Mouse (Mus musculus) CD8-positive naive resting alpha-beta T cell, adult 2 months (primary cell): ENCODE measurements around the gene Nr1d1.
"Not testable (repeated sequence)": the region's sequence is repeated elsewhere in the genome, so short reads cannot be mapped to it uniquely, and the experiment has no call there.

Experiments
- DNase-seq, 2 experiments: peaks; one replicate each; pipeline ENCODE4 v3.0.0; 2022; ENCODE audit warnings: low read depth in 2 of 2, low spot score in 2 of 2

Gene Nr1d1

DNA sequence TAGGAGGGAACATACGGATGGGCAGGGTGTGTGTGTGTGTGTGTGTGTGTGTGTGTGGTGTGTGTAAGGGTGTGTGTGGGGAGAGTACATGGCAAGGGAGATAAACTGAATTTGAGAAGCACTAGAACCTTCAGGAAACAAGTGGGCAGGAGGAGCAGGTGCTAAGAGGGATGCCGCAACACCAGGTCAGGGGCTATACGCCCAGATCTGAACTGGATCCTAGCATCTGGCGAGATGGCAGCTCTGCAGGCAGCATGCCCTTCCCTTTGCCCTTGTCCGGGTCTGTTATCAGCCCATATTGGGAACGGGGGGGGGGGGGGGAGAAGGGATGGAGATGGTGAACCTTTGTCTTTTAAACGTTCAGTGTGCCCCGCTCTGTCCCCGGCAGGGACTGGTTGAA, 36.2 kb downstream of the Nr1d1 start:
- DNase-seq: no peak

DNA sequence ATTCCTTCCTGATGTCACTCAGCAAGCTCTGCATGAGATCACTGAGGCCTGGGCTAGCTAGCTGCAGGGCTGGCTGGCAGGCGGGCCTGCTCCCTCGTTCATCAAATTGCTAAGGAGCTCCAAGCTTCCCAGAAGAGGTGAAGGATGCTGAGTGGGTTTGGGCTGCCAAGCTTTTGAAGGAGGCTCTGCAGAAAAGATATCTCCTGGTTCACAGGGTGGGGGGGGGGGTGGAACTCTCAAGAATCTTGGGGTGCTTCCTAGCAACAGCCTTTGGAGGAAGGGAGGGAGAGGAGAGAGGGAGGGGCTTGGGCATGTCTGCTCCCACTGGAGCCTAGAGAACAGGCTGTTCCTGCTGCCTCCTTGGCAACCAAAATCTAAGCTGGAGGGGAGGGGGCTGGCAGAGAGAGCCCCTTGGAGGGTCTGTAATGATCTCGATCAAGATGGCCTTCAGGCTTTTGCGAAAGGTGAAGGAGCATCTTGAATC, 36.7 kb downstream of the Nr1d1 start:
- DNase-seq: no peak

- not testable (repeated sequence) for DNase-seq
These were observed 37.9 kb downstream of the Nr1d1 start for GRCm38 (mm10) chr11:98737220-98737619.

DNA sequence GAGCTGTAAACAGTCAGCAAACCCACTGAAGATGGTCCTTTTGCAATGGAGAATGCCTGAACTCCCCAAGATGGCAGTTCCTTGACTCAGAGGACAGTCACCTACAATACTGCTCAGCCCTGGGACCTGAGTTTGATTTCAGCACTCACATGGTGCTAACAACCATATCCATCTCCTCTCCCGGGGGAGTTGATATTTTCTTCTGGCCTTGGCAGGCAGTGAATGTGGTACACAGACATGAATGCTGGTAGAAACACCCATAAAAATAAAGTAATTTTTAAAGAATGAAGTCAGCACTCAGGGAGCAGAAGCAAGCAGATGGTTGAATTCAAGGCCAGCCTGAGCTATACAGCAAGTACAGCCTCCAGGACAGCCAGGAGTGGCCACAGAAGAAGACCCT, 39.0 kb downstream of the Nr1d1 start:
- DNase-seq: no peak

DNA sequence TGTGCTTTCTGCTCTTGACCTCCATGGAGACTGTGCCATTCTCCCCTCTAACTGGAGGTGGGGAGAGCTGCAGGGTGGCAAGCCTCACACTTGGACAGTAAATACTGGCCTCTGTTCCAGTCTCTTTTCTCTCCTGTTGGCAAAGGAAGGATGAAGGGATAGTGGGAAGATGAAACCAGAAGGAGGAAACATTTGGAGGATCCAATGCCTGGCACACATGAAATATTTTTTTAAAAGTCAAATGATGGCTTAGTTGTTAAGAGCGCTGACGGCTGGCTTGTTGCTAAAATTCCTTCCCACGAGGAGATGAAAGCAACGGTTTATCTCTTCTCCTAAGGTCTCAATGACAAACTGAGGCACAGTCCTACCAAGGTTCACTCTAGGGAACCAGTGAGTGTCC, 40.0 kb downstream of the Nr1d1 start:
- DNase-seq: no peak

- no peak for DNase-seq
These were observed 41.1 kb downstream of the Nr1d1 start for GRCm38 (mm10) chr11:98734020-98734419.

DNA sequence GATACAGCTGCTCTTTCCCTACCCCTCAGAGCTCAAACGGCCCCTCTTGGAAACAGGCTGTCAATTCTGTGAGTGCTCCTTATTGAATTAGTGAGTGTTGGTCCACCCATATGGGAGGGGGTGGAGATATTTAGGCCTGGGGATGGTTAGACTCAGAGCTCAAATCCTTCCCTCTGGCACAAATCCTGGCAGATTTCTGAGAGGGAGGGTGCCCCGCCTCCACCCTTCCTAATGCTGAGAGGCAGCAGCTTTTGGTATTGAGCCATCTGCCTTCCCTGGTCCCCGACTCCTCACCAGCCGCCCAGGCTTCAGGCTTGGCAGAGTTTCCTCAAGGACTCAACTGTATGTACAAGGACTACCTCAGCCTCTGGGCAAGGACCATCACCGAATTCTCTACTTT, 44.0 kb downstream of the Nr1d1 start:
- DNase-seq: no peak

DNA sequence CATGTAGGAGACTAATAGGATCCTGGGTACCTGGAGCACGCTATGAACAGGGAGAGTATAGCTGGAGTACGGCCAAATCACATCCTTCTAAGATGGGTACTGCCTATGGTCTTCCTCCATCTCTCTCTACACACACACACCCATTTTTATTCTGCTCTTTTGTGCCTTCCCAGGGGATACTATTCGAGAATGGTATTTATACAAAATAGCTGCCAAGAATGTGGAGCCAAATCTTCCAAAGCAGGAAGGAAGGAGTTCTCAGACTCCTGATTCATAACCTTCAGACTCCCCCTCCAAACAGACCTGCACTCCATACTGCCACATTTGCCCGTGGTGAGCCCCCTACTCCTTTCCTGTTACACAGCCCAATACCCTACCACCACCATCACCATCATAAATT, 44.4 kb downstream of the Nr1d1 start:
- no peak for DNase-seq

GRCm38 (mm10) chr11:98729119-98729588, 46.0 kb downstream of the Nr1d1 start, which contains the start of gene Med24:
Gene Med24 (minus strand): TSS chr11:98729435.
- DNase-seq: peak; percentile 78 to 81

DNA sequence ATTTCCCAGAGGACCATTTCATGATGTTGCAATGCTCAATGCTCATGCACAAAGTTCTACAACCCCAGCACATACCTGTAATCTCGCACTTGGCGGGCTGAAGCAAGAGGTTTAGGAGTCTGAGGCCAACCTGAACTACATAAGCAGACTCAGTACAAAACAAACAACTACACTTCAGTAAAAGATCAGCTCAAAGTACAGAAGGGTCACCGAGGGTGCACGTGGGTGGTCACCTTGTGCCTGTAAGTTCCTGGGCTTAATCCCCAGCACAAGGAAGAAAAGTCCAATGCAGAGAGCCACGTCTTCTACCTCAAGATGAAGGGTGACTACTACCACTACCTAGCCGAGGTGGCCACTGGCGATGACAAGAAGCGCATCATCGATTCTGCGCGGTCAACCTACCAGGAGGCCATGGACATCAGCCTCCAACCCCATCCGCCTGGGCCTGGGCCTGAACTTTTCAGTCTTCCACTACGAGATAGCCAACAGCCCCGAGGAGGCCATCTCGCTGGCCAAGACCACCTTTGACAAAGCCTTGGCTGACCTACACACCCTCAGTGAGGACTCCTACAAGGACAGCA, 49.1 kb downstream of the Nr1d1 start:
- no peak for DNase-seq

- DNase-seq: no peak
These were observed 52.0 kb downstream of the Nr1d1 start for GRCm38 (mm10) chr11:98723098-98723497.

DNA sequence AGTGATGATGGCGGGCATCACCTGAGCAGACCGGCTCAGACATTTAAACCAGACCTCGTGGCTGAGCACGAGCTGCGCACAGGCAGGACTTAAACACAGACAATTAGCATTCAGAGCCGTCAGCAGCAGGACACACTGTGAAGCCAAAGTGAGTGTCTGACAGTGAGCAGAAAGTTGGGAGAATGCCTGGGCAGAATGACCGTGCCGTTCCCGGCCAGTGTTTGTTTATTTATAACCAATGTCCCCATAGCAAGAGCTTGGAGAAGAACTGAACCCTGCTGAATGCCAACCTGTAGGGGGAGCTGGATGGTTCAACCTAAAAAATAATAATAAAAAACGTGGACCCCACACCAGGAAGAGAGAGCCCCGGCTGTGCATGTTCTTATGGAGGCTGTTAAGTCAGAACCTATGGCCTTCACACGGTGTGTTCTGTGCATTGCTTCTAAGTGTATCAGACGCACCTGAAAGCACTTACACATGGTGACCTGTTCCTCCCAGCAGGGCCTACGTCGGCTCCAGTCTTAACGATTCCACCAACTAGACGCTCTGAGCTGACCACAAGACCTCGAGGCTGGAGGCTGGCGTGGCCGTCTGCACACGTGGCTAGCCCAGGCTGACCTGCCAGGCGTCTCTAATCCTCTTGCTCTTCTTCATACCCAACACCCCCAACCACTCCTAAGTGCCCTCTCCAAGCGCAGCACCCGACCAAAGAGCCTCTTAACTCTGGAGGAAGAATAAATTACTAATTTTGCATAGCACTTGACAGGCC, 53.5 kb downstream of the Nr1d1 start:
- no peak for DNase-seq

GRCm38 (mm10) chr11:98720756-98721155, 54.4 kb downstream of the Nr1d1 start:
- DNase-seq: no peak
